Mouse (Mus musculus) left cerebral cortex, postnatal 14 days (tissue): ENCODE results near the gene Nrp2. TPM values are rescaled to one million over a fixed set of nuclear protein-coding genes. Genes with fewer than 3 reads are reported as not detected.

ENCODE experiments used
- DNase-seq, 2 experiments: peaks; one replicate each; pipeline ENCODE4 v3.0.0; 2021 to 2022; ENCODE audit warnings: low spot score in 2 of 2, mixed read lengths in 1 of 2
- intact Hi-C: fragments of 180-260 bp; cut with DNase I; formaldehyde crosslinking; loops from one replicate; pipeline ENCODE4 v1.15.1; 2025
- total RNA-seq, 2 experiments: library from RNA; stranded (reverse); gene quantifications; 2 replicates each; pipeline ENCODE4 v1.2.3; 2021

Gene Nrp2
- total RNA-seq, 2 experiments from 2014 or later: 16.9 to 32.7 TPM

GRCm38 (mm10) chr1:62718750-62719149, 15.7 kb downstream of the Nrp2 start:
- intact Hi-C loops: no loop called here
- DNase-seq: no peak

GRCm38 (mm10) chr1:62719770-62720169, 16.7 kb downstream of the Nrp2 start:
- no peak for DNase-seq
- intact Hi-C loops: no loop called here

- no peak for DNase-seq
Measured at GRCm38 (mm10) chr1:62720176-62720575, 17.1 kb downstream of the Nrp2 start.

GRCm38 (mm10) chr1:62720727-62721705, 17.9 kb downstream of the Nrp2 start:
- intact Hi-C loops: no loop called here
- no peak for DNase-seq

More at GRCm38 (mm10) chr1:62720176-62720575, 17.1 kb downstream of the Nrp2 start:
- intact Hi-C loops: no loop called here

- intact Hi-C loops: no loop called here
- no peak for DNase-seq
Measured at GRCm38 (mm10) chr1:62721706-62722187, 18.7 kb downstream of the Nrp2 start.

- no peak for DNase-seq
- intact Hi-C loops: no loop called here
Measured at GRCm38 (mm10) chr1:62722526-62722925, 19.4 kb downstream of the Nrp2 start.

GRCm38 (mm10) chr1:62723891-62724290, 20.8 kb downstream of the Nrp2 start:
- intact Hi-C loops: no loop called here
- DNase-seq: no peak

GRCm38 (mm10) chr1:62724461-62725021, 21.5 kb downstream of the Nrp2 start:
- no peak for DNase-seq
- intact Hi-C loops: no loop called here

- intact Hi-C loops: no loop called here
- DNase-seq: no peak
Measured at GRCm38 (mm10) chr1:62725032-62725678, 22.1 kb downstream of the Nrp2 start.

- intact Hi-C loops: no loop called here
- no peak for DNase-seq
Measured at GRCm38 (mm10) chr1:62727191-62727590, 24.1 kb downstream of the Nrp2 start.

- intact Hi-C loops: no loop called here
Measured at GRCm38 (mm10) chr1:62728421-62728820, 25.3 kb downstream of the Nrp2 start.

GRCm38 (mm10) chr1:62728926-62729325, 25.8 kb downstream of the Nrp2 start:
- DNase-seq: no peak
- intact Hi-C loops: no loop called here

More at GRCm38 (mm10) chr1:62728421-62728820, 25.3 kb downstream of the Nrp2 start:
- DNase-seq: no peak

GRCm38 (mm10) chr1:62729345-62730150, 26.5 kb downstream of the Nrp2 start:
- intact Hi-C loops: no loop called here
- DNase-seq: no peak

- DNase-seq: no peak
- intact Hi-C loops: no loop called here
Measured at GRCm38 (mm10) chr1:62732036-62732435, 29.0 kb downstream of the Nrp2 start.

- intact Hi-C loops: no loop called here
- no peak for DNase-seq
Measured at GRCm38 (mm10) chr1:62734420-62734931, 31.4 kb downstream of the Nrp2 start.

- intact Hi-C loops: no loop called here
- DNase-seq: no peak
Measured at GRCm38 (mm10) chr1:62734980-62735379, 31.9 kb downstream of the Nrp2 start.

- intact Hi-C loops: no loop called here
- no peak for DNase-seq
Measured at GRCm38 (mm10) chr1:62735835-62736234, 32.8 kb downstream of the Nrp2 start.

GRCm38 (mm10) chr1:62736455-62737012, 33.4 kb downstream of the Nrp2 start:
- no peak for DNase-seq
- intact Hi-C loops: no loop called here

GRCm38 (mm10) chr1:62738165-62738564, 35.1 kb downstream of the Nrp2 start:
- no peak for DNase-seq
- intact Hi-C loops: no loop called here
